Mouse (Mus musculus) right cerebral cortex, postnatal 4 days (tissue): ENCODE data around the gene Myt1l.

Experiments used
- DNase-seq: peaks from one replicate; pipeline ENCODE4 v3.0.0-alpha.2; 2022

The Myt1l gene

DNA sequence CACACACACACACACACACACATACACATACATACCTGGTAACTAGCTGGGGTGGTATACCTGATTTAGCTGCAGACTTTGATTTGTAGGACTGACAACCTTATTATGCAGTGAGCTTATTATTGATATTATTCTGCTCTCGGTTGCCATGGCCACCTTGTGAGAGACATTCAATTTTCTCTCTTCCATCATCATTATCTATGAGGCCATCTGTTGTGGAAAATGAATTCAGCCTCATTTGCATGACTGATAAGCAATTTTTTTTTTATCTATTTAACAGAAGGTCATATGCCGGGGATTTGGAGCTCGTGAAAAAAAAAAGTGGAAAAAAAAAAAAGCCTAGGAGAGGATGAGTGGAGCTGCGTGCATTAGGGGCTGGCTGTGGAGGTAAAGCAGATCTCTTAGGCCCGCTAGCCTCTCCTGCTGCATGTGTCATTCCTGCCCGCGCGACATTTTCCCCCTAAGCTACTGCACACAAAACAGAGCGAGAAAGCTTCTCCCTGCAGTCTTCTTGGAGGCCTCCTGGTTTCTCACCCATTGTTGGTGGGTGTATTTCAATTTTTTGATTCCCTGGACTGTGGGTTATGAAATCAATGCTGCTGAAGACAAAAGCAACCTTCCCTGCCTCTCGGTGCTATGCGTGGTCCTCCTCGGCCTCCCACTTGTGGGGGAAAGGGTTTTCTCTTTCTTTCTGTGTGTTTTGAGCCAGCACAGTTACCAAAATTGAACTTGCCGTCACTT, at the start of gene Myt1l:
Myt1l (plus strand) TSS at position 354 of the 741 bp plus-strand sequence.
- DNase-seq = peak; percentile 55

DNA sequence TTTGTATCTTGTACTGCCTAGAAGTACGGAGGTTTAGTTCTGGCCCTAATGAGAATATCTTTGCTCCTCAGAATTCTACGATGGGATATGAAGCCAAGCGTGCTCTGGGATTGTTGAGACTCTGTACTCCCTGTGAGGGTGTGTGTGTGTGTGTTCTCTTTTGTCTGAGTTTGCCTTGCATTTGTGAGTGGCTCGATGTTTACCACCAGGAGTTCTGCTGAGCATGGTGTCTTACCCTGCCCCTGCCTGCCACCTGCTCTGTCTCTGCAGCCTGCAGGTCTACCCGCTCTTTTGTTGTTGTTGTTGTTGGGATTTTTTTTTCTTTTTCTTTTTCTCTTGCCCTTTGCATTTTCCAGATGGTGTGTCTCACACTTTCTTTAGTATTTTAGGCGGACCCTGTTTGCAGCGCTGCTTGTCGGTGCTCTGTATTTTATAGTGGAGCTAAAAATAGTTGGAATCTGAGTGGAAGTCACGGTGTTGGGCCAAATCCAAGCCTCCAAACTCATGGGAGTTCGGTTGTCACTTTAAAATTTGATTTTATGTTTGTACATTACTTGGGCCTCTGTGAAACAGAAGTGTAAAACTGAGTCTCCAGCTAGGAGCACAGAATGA, 41.7 kb upstream of the Myt1l start:
- peak; percentile 28 for DNase-seq

DNA sequence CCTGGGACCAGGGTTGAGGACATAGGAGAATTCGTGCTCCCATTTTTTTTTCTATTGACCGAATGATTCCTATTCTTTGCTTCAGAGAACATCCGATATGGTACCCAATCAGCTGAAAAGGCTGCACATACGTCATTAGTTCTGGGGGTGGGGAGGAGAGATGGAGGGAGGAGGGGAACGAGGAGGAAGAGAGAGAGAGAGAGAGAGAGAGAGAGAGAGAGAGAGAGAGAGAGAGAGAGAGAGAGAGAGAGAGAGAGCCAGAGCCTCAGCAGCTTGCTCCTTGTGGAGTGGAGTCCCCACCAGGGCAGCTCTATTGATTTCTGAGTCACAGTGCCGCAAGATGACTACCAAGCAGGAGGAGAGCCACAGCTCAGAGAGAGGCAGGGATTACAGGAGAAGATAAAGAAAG, 1.9 kb upstream of the Myt1l start:
- peak; percentile 49 for DNase-seq

DNA sequence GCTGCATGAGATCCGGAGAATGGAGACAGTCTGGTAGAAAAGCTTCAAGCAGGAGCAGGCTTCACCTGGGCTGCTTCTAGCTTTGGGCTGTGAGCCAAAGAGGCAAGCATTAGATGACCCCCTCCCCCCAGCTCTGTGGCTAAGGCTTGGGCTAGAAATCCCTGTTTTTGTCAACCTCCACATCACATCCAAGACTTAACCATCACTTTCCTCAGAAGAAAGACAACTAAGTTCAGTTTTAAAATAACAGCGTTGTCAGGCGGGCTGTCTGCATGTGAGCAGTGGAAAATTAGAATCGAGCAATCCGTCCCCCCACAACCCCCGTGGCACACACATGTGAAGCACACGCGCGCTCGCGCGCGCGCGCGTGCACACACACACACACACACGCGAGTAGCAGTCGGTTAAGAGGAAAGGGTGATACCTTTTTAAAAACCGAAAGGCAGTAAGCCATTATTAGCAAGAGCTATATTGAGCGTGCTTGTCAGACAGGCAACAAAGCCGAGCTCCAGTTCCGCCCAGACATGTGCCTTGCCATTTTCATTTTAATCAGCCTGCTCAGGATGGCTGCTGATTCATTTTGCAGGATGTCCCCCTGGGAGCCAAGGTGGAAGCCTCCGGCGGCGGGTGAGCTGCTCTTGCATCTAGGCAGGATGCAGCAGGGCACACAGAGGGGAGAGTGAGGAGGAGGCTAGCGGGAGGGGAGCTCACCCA, 979 bp upstream of the Myt1l start:
- DNase-seq = peak; percentile 78

DNA sequence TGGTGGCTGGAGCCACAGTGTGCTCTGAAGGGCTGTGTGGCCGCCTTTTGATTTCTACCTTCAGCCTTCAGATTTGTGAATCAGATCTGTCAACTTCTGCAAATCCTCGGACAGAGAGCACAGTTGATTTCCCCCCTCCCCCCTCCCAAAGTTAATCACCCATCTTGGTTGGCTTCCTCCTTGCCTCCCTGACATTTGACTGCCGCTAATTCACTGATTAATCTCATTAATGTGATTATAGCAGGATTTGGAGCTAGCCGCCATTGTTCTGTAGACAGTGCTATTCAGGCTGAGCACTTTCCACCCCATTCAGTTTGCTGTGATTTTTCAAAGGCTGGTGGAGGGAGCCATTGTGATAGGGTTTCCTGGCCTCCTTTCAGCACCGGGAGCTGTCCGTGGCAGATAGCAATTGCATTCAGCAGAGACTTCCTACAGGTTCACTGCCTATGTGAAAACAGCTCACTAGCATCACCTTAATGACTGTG, 2.1 kb downstream of the Myt1l start:
- peak; percentile 41 for DNase-seq

DNA sequence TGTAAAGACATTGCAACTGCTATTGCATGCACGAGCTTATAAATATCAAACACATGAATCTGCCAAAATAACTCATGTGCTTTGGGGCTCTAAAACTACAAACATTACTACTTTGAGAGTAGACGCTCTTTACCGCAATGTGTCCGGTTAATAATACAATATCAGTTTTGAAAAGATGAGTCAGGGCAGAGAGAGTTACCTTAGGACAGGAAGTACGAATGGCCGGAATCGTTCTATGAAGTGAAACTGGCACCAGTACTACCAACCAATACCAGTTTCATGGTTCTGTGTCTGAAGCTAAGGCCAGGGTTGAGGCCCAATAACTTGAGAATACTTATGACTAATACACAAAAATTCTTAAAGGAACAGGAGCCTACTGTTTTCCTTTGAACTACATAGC, 2.6 kb downstream of the Myt1l start:
- DNase-seq = no peak

DNA sequence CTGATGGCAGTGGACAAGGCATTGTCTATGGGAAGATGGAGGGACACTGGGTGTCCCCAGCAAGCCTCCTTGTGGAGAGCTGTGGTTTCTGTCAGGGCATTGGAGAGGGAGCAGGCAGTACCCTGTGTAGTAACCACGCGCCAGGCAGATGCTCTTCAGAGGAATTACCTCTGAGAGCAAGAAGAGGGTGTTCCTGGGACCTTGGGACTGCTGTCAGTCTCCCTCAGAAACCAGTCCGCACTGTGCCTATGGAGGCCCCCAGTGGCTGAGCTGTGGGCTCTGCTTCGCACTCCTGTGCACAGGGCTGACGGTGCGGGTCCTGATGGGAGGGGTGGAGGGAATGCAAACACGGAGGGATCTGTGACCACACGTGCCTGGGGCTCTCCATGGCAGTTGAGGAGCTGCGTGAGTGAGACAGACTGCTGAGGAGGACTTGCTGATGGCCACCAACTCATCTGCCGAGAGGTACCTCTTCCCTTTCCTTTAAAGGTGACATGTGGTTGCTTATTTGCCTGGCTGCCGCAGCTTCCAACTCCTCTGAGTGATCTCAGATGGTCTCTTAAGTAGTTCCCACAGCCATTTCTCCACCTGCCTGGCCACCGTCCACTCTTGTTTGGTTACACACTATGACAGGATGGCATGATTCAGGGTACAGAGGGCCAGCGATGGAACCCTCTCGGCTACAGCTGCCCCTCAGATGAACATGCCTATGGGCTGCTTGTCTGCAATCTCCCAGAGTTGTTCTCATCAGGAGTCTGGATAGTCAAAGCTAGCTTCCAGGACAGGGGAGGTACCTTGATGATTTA, 5.1 kb downstream of the Myt1l start:
- peak; percentile 64 for DNase-seq

DNA sequence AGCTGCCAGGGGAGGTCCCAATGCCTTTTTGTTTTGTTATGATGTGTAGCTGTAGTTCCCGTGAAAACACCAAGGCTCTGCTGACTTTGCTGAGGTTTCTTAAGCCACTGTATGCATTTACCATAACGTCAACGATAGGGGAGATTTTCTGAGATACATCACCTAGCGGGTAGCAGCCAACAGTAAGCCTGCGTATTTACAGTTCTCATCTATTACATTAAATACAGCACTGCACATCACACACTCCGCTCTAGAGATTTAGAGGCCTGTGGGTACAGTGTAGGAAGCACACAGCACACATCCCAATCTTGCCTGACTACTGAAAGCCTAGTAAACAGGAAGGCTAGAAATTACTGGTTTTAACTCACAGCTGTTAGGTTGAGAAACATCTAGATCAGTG, 6.1 kb downstream of the Myt1l start:
- no peak for DNase-seq

DNA sequence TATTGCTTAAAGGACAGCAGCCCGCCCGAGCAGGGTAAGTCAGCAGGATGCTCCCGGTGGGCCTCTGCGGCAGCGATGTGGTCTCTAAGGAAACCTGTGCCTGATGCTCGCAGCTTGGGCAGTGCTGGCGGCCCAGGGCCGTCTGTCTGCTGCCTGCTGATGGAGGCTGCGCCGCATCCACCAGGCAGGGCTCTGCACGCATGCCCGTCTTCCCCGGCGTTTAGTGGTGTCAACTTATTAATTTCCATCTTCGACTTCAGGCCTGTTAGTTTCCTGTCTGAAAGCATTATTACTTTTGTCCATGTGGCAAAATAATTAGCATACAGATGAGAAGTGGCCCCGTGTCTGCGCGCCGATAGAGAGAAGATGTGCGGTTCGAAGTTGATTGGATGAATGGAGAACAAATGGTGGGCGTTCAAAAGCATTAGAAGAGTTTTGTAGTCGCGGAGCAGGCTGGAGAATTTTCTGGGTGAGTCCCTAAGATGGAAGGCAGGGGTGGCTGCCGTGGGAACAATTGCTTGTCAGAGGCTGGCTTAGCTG, 6.6 kb downstream of the Myt1l start:
- DNase-seq = peak; percentile 46

DNA sequence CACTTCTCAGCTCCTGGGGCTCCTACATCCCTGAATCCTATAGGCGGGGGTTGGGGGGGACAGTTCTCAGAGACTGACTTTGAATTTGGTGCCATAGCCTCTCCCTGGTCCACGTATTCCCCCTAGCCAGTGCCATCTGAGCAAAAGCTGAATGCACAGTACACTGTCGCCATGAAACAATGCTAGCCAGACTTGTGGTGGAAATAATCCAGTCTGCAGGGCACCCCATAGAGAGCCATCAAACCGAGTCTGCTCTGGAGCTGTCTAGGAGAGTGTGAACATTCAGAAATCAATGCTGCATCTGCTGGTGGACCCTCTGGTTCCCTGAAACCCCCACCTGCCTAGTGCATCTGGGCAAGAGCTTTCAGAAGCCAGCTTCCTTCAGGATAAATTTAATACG, 9.7 kb downstream of the Myt1l start:
- DNase-seq = no peak

DNA sequence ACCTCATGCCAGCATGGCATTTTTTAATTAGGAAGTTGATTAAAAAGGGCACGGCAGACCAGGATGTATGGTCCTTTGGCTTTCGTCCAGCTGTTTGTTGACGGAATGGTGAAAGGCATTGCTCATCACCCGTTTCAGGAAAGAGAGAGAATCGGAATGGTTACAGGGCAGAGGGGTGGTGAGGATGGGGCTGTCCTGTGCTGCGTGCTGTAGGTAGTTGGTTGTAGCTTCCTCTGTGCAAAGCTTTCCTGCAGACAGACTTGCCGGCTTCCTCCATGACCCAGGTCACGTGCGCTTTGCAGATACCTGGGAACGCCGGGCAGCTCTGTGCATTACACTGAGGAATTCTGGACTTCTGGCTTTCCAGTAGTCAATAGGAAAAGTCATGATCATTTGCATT, 10.3 kb downstream of the Myt1l start:
- no peak for DNase-seq

DNA sequence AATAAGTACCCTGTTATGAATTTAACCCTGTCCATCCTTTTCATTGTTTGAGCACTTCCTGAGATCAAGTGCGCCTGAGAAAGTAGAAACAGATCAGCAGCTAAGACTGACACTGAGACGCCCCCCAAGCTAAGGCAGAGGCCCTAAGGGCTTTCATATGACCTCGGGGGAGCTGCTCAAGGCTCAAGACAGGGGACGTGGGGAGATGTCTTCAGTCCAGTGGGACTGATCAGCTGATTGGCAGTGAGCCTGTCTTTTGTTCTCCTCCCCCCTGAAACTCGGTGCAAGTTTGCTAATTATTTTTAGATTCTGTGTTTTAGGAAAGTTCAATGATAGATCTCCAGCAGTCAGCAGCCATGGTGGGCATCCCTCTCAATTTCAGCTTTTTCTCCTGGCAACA, 10.9 kb downstream of the Myt1l start:
- no peak for DNase-seq

DNA sequence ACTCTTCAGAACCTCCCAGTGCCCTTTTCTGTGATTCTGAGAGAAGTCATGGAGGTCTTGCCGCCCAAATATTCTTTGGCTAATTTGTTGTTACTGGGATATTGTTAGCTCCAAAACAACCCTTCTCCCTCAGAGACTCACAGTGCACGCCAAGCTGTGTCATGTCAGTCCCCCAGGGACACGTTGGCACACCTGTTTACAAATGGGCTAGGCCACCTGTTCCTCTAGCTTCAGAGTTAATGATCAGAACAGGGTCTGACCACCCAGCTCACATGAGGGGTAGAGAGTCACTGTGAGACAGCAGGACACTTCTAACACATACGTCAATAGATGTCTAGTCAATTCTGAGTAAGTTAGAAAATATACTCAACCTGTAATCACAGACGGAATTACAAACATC, 12.6 kb downstream of the Myt1l start:
- no peak for DNase-seq

DNA sequence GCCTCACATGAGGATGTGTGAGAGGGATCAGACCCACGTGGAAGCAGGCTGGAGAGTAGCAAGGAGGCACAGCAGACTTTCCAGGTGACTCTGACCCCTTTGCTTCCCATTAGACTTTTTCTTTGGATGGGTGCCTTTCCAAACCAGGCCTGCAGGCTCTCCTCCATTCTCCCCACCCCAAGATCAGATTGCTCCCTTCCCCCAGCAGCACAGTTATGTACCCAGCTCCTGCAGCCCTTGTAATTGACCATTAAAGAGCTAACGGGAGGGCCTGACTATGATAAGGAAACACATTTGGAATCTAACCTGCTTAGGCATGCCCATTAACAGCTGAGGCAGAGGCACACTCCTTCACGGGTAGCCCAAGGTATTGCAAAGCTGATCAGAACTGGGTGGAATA, 17.9 kb downstream of the Myt1l start:
- DNase-seq = no peak

DNA sequence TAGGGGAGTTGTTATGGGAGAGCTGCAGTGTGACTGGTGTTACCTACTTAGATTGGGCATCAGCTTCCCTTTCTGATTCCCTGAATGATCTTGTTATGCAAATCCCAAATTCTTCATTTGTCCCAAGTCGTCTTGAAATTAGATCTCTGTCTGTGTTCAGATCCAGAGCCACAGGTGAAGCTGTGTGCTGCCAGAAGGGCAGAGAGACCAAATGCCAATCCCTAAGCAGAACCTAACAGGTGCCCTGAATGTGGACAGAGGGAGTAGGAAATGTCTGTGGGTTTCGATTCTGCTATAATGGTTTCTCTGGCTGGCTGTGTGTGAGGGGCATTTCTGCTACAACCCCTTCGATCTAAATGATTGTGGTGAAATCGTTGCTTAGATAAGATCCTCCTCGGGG, 18.9 kb downstream of the Myt1l start:
- DNase-seq = no peak

DNA sequence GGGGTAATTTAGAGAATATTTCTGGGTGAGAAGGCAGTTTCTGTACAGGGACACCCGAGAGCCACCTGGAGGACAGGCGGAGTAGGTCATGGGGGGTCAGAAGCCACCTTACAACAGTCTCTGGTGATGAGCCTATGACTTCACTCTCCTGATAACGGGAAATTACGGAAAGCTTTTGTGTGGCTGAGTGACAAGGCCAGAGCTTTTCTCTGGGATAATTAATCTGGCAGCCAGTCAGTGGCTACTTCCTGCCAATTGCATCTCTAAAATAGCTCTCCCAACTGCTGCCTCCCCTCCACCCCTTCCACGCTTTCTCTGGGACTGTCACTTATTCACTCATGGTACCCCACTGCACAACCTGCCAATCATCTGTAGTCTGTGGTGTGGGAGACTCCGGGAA, 19.6 kb downstream of the Myt1l start:
- peak; percentile 47 for DNase-seq

DNA sequence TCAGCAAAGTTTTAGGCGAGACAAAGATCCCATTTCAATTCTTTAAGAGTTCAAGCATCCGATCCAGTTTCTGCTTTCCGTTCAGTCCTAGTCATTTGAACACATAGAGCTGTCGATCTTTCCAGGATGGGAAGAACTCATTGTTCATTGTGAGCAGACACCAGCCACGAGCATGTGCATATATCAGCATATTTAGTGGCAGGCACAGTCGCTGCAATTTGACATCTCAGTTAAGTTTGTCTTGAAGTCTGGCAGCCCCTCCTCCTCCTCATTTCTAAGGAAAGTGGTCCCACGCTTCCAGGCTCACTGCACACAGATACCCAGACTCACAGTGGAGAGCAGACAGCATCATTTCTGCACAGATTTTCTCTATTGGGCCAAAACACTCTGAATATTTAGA, 25.0 kb downstream of the Myt1l start:
- DNase-seq = no peak

DNA sequence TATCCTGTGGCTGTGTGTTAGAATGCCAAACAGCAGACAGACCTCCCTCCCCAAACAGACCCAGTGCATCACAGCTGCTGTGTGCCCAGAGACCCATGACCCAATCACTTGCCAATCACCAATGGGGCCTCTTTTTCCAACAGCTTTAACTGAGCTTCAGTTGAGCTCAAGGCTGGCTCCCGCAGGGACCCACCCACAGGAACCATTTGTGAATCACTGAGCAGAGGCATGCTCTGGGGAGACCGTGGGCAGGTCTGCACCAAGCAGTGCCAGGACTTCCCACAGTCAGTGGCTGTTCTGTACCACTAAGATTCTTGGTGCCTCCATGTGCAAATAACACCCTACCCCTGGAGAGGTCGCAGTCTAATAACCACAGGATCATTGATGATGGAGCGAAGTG, 27.5 kb downstream of the Myt1l start:
- no peak for DNase-seq

DNA sequence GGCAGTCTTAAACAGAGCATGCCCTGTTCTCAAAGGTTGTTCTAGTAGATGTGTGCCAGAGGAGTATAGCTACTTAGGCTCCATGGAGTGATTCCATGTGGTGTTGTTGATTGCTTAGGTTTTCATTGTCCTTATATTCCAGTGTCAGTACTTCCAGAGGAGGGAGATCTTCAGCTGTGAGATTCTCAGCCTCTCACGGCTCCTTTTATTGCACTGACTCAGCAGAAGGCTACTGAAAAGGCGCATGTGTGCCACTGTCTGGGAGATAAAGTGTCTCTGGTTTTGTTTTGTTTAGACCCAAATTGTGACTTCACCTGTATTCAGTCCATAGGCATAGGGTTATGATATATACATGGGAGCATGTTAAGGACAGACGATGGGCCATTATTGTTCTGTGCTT, 28.2 kb downstream of the Myt1l start:
- no peak for DNase-seq

DNA sequence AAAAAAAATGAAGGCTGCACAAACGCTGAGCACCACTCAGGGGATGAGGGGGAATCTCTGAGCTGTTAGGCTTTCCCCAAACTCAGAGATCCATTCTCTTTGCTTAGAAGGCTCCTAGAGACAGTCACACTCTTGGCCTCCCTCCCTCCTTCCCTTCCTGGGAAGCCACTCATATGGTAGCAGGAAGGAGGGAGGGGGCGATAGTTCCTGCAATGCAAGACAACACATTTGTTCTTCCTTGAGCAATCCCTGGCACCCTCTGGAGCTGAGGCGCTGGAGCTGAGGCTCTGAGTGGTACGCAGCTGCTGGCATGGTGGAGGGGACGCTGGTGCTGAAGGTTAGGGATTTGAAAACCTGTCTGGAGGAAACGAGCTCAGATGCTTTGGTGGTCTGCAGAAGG, 28.7 kb downstream of the Myt1l start:
- DNase-seq = no peak

DNA sequence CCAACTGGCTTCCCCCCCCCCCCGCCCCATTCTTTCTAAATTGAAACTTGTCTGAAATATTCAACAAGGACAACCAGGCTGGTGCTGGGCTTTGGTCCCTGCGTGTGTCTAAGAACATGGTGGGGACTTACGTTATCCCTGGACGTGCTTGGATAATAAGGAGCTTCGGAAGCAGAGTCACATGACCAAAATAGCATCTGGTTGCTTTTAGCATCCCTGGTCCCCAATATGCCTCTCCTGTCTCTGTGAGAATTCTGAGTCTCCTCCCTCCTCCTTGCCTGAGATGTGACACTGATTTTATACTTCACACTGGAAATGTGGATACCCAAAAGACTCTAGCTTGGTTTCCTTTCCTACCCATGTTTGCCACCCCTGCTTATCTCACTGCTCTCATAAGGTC, 31.6 kb downstream of the Myt1l start:
- no peak for DNase-seq

DNA sequence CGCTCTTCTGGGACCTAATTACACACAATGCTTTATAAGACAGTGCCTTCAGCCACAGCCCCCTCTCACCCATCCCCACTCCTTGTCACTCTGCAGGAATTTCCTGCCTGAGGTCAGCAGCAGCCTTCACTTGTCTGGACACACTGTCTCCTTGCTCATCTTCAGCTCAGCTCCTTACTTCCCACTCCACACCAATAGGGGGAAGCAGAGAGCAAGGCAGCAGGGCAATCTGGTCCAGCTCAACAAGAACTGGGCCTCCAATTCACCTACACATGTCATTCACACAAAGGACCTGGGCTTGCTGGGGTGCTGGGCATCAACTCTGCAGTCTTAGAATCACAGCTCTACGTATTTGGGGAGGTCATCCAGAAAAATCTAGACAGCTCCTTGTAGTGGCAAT, 33.0 kb downstream of the Myt1l start:
- no peak for DNase-seq

DNA sequence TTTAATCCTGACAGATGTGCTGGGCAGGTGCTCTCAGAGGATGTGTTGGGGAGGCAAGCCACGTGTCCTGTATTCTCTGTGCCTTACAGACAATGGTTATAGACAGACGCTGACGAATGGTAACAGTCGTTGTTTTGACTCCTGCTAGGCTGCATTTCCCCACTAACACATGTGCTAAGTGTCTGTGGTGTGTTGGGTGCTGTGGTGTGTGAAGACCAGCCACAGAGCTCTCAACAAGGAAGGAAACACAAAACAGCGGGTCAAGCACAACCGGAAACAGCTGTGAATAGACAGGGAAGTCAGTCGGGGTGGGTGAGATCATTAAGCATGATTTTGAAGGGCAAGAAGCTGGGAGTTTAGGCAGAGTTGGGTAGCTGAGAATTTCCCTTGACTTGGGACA, 41.1 kb downstream of the Myt1l start:
- no peak for DNase-seq
